Mouse (Mus musculus) thymus, postnatal 10 days (tissue): Measurements from ENCODE around the gene Kcnj12.

ENCODE experiments used
- DNase-seq, 2 experiments: peaks; one replicate each; pipeline ENCODE4 v3.0.0; 2021; ENCODE audit warnings: low spot score in 2 of 2

Gene Kcnj12

GRCm38 (mm10) chr11:61059691-61060457 lies 37.5 kb downstream of the Kcnj12 start:
- no peak for DNase-seq

- no peak for DNase-seq
Observed at GRCm38 (mm10) chr11:61060634-61061033, 38.3 kb downstream of the Kcnj12 start.

- DNase-seq = no peak
Observed at GRCm38 (mm10) chr11:61062548-61063461, 40.4 kb downstream of the Kcnj12 start.

- no peak for DNase-seq
Observed at GRCm38 (mm10) chr11:61063503-61063902, 41.1 kb downstream of the Kcnj12 start.

- DNase-seq = no peak
Observed at GRCm38 (mm10) chr11:61065620-61066019, 43.3 kb downstream of the Kcnj12 start.

GRCm38 (mm10) chr11:61067133-61067835 lies 44.9 kb downstream of the Kcnj12 start:
- DNase-seq = no peak

- no peak for DNase-seq
Observed at GRCm38 (mm10) chr11:61068866-61069265, 46.5 kb downstream of the Kcnj12 start.

GRCm38 (mm10) chr11:61069645-61070044 lies 47.3 kb downstream of the Kcnj12 start:
- DNase-seq = no peak

GRCm38 (mm10) chr11:61074646-61075317 lies 52.4 kb downstream of the Kcnj12 start:
- DNase-seq = no peak

- DNase-seq = no peak
Observed at GRCm38 (mm10) chr11:61075361-61076326, 53.3 kb downstream of the Kcnj12 start.

- no peak for DNase-seq
Observed at GRCm38 (mm10) chr11:61081624-61082023, 59.3 kb downstream of the Kcnj12 start.

- no peak for DNase-seq
Observed at GRCm38 (mm10) chr11:61090195-61090594, 67.8 kb downstream of the Kcnj12 start.

GRCm38 (mm10) chr11:61091192-61091591 lies 68.8 kb downstream of the Kcnj12 start:
- no peak for DNase-seq

GRCm38 (mm10) chr11:61091642-61092262 lies 69.4 kb downstream of the Kcnj12 start:
- peak in 1 of 2 experiments; percentile 57 for DNase-seq

GRCm38 (mm10) chr11:61098046-61098445 lies 75.7 kb downstream of the Kcnj12 start:
- DNase-seq = no peak

GRCm38 (mm10) chr11:61102397-61103339 lies 80.3 kb downstream of the Kcnj12 start:
- DNase-seq = no peak

GRCm38 (mm10) chr11:61104241-61104901 lies 82.0 kb downstream of the Kcnj12 start:
- DNase-seq = peak; percentile 35 to 79

- no peak for DNase-seq
Observed at GRCm38 (mm10) chr11:61108911-61109361, 86.6 kb downstream of the Kcnj12 start.
